24 mouse cellular contexts compared by ENCODE assay signal in genomic region chr9:57652351-57652750, GRCm38 (mm10). TPM values are rescaled to one million over a fixed set of nuclear protein-coding genes. Genes with fewer than 3 reads are reported as not detected.
DNase-seq lines count a peak whose midpoint lies in the region; ATAC-seq and TF ChIP-seq lines count a peak whose summit lies in the region.
"Had no signal": no experiment of that assay in that cellular context is flagged by ENCODE, and none has a peak within 500 bp of the region (broad histone marks: within the 10 kb centered on the region; RNA-seq: fewer than 3 reads in every experiment).

No protein-coding gene starts in this region.

- no peak for DNase-seq in liver, postnatal 0 days
- no peak for DNase-seq in stomach, postnatal 0 days (ENCODE audit: low spot score)
- no peak for DNase-seq in CH12.LX (ENCODE audit: extremely low read depth)
- DNase-seq in cerebellum, postnatal 36 days: no peak
- DNase-seq: adrenal gland, postnatal 25 days; cerebellum, adult 9-11 months; gastrocnemius, postnatal 36 days; heart, postnatal 14 days; kidney, adult 11 months; kidney, postnatal 10 days; liver, embryonic 13.5 days; lung, postnatal 10 days; right cerebral cortex, adult 18-20 months had no signal

- dilution Hi-C loops in CH12.LX (cut with MboI; ENCODE audit: extremely low pct_ligation_motif_present, extremely low pct_unique_long_range_greater_than_20kb, low sequenced_read_pairs): no loop called here

- H3K79me2 ChIP-seq in CH12.LX (replicated peaks; ENCODE audit: control insufficient read depth, extremely low read depth, insufficient read depth, poor library complexity, severe bottlenecking): no peaks in the 10 kb centered on the region

- peak overlapping the region; percentile 64; the same call in 1 of the 2 replicates for H3K27ac ChIP-seq in liver, postnatal 0 days (ENCODE audit: low read depth)
- no peak overlapping the region for H3K27ac ChIP-seq in liver, embryonic 12.5 days
- no peak overlapping the region for H3K27ac ChIP-seq in stomach, embryonic 14.5 days (ENCODE audit: low read length)
- H3K27ac ChIP-seq in stomach, postnatal 0 days (replicated peaks): no peak overlapping the region
- no peak overlapping the region for H3K27ac ChIP-seq in CH12.LX (ENCODE audit: insufficient read depth, low read depth)
- H3K27ac ChIP-seq in small intestine, adult 2 months (ENCODE audit: insufficient read depth, low read depth, low read length): peak overlapping the region; percentile 50
- H3K27ac ChIP-seq: hindbrain, embryonic 15.5 days; layer of hippocampus, adult 2 months; left cerebral cortex, adult 2 months had no signal

- H3K36me3 ChIP-seq in liver, postnatal 0 days (replicated peaks; ENCODE audit: insufficient read depth, low read length): no peaks in the 10 kb centered on the region
- H3K36me3 ChIP-seq in liver, embryonic 12.5 days: no peaks in the 10 kb centered on the region
- no peaks in the 10 kb centered on the region for H3K36me3 ChIP-seq in stomach, embryonic 14.5 days (ENCODE audit: control insufficient read depth, insufficient read depth, low read length)
- H3K36me3 ChIP-seq in stomach, postnatal 0 days (ENCODE audit: control insufficient read depth, insufficient read depth, low read length): no peaks in the 10 kb centered on the region
- peaks cover 0 to 2% of the 10 kb centered on the region in 2 experiments for H3K36me3 ChIP-seq in CH12.LX (replicated peaks in 1 of 2; ENCODE audit: control insufficient read depth in 1 of 2, insufficient read depth in 1 of 2, low read length in 1 of 2)
- H3K36me3 ChIP-seq in small intestine, adult 2 months (ENCODE audit: control insufficient read depth, insufficient read depth, low read length): no peaks in the 10 kb centered on the region
- H3K36me3 ChIP-seq: hindbrain, embryonic 15.5 days; liver, embryonic 13.5 days had no signal

- TF ChIP-seq CTCF in liver, postnatal 0 days (IDR thresholded peaks at IDR 0.05; ENCODE audit: low read depth): no peak
- no peak for TF ChIP-seq CTCF in stomach, postnatal 0 days (IDR thresholded peaks at IDR 0.05; ENCODE audit: low read depth)
- TF ChIP-seq CTCF in CH12.LX (conservative IDR thresholded peaks at IDR 0.05 in 1 of 2, IDR thresholded peaks at IDR 0.05 in 1 of 2; ENCODE audit: low read depth in 2 of 2, low read length in 2 of 2): no peak
- no peak for TF ChIP-seq CTCF in small intestine, adult 2 months (IDR thresholded peaks at IDR 0.05; ENCODE audit: extremely low read depth, insufficient read length, insufficient replicate concordance, low read depth, low read length)

- H3K4me2 ChIP-seq in liver, postnatal 0 days (ENCODE audit: low read depth, low read length): no peak overlapping the region
- no peak overlapping the region for H3K4me2 ChIP-seq in liver, embryonic 12.5 days
- no peak overlapping the region for H3K4me2 ChIP-seq in stomach, embryonic 14.5 days (replicated peaks; ENCODE audit: low read depth, low read length)
- no peak overlapping the region for H3K4me2 ChIP-seq in stomach, postnatal 0 days (replicated peaks; ENCODE audit: low read depth)
- no peak overlapping the region for H3K4me2 ChIP-seq in CH12.LX (ENCODE audit: insufficient read depth, low read depth, poor library complexity, severe bottlenecking)
- H3K4me2 ChIP-seq: heart, embryonic 11.5 days; hindbrain, embryonic 15.5 days; liver, embryonic 13.5 days had no signal

- no peak for TF ChIP-seq RAD21 in CH12.LX (IDR thresholded peaks at IDR 0.05; ENCODE audit: low read depth, low read length)

- H3K4me3 ChIP-seq in liver, postnatal 0 days (ENCODE audit: low read depth, low read length): no peak overlapping the region
- no peak overlapping the region for H3K4me3 ChIP-seq in liver, embryonic 12.5 days
- H3K4me3 ChIP-seq in stomach, embryonic 14.5 days (ENCODE audit: low read depth, low read length): no peak overlapping the region
- no peak overlapping the region for H3K4me3 ChIP-seq in stomach, postnatal 0 days (ENCODE audit: low read depth, low read length)
- peak overlapping the region in 2 of 3 experiments; percentile 16 to 39 for H3K4me3 ChIP-seq in CH12.LX (replicated peaks in 1 of 3; ENCODE audit: low read depth in 2 of 3, low read length in 2 of 3, poor library complexity in 1 of 3)
- no peak overlapping the region for H3K4me3 ChIP-seq in small intestine, adult 2 months (ENCODE audit: low read depth, low read length)
- H3K4me3 ChIP-seq: hindbrain, embryonic 15.5 days; layer of hippocampus, adult 2 months; left cerebral cortex, adult 2 months; liver, embryonic 13.5 days had no signal

- no peak for ATAC-seq in liver, postnatal 0 days
- ATAC-seq in liver, embryonic 12.5 days: no peak
- no peak for ATAC-seq in stomach, embryonic 14.5 days (ENCODE audit: insufficient number of reproducible peaks, insufficient read depth, low FRiP score, low read depth)
- no peak for ATAC-seq in stomach, postnatal 0 days (ENCODE audit: low FRiP score, low TSS enrichment)
- ATAC-seq: forebrain, embryonic 14.5 days had no signal

- WGBS in liver, postnatal 0 days (ENCODE audit: insufficient replicate concordance): 62% methylated on average over 9 of the region's 9 CpGs
- WGBS in liver, embryonic 12.5 days (ENCODE audit: insufficient replicate concordance): 64% methylated on average over 9 of the region's 9 CpGs
- 65% methylated on average over 9 of the region's 9 CpGs for WGBS in stomach, embryonic 14.5 days
- WGBS in stomach, postnatal 0 days: 75% methylated on average over 9 of the region's 9 CpGs
- WGBS in small intestine, adult 2 months: 84% methylated on average over 9 of the region's 9 CpGs

- no peak for TF ChIP-seq EP300 in liver, postnatal 0 days (IDR thresholded peaks at IDR 0.05; ENCODE audit: low read depth)
- no peak for TF ChIP-seq EP300 in stomach, postnatal 0 days (optimal IDR thresholded peaks at IDR 0.05)
- TF ChIP-seq EP300 in CH12.LX (IDR thresholded peaks at IDR 0.05; ENCODE audit: low read length): no peak

- no peak for TF ChIP-seq POLR2A in CH12.LX (IDR thresholded peaks at IDR 0.05; ENCODE audit: low read depth, low read length)
- TF ChIP-seq POLR2A in small intestine, adult 2 months (IDR thresholded peaks at IDR 0.05; ENCODE audit: low read depth, low read length): no peak

- peaks cover 26% of the 10 kb centered on the region for H3K4me1 ChIP-seq in liver, postnatal 0 days (ENCODE audit: insufficient read depth)
- peaks cover 60% of the 10 kb centered on the region for H3K4me1 ChIP-seq in liver, embryonic 12.5 days
- H3K4me1 ChIP-seq in stomach, embryonic 14.5 days (ENCODE audit: control insufficient read depth, insufficient read depth, low read length): peaks cover 9% of the 10 kb centered on the region
- no peaks in the 10 kb centered on the region for H3K4me1 ChIP-seq in stomach, postnatal 0 days (replicated peaks; ENCODE audit: control insufficient read depth, insufficient read depth)
- peaks cover 15 to 65% of the 10 kb centered on the region in 2 experiments for H3K4me1 ChIP-seq in CH12.LX (ENCODE audit: control insufficient read depth in 1 of 2, insufficient read depth in 2 of 2)
- peaks cover 15% of the 10 kb centered on the region for H3K4me1 ChIP-seq in small intestine, adult 2 months (ENCODE audit: control insufficient read depth, insufficient read depth, insufficient read length, low read length)

- in situ Hi-C loops in CH12.LX (cut with MboI; ENCODE audit: low pct_ligation_motif_present, low pct_unique_long_range_greater_than_20kb, low sequenced_read_pairs): loop anchor here (5.0 to 10.0 kb wide), 3 partner anchors 35 to 342 kb away; partner anchors contain the start of gene Cox5a

- no peaks in the 10 kb centered on the region for H3K27me3 ChIP-seq in liver, postnatal 0 days (ENCODE audit: insufficient read depth, low read length)
- H3K27me3 ChIP-seq in liver, embryonic 12.5 days (replicated peaks): peaks cover 9% of the 10 kb centered on the region; the same call in 1 of the 2 replicates
- no peaks in the 10 kb centered on the region for H3K27me3 ChIP-seq in stomach, embryonic 14.5 days (ENCODE audit: control insufficient read depth, insufficient read depth, low read length)
- H3K27me3 ChIP-seq in stomach, postnatal 0 days (ENCODE audit: control insufficient read depth, insufficient read depth, low read length): no peaks in the 10 kb centered on the region
- no peaks in the 10 kb centered on the region for H3K27me3 ChIP-seq in CH12.LX (replicated peaks)
- H3K27me3 ChIP-seq in small intestine, adult 2 months (ENCODE audit: control insufficient read depth, insufficient read depth, low read length): no peaks in the 10 kb centered on the region
- H3K27me3 ChIP-seq: hindbrain, embryonic 15.5 days; liver, embryonic 13.5 days had no signal

- H3K9ac ChIP-seq in liver, postnatal 0 days (replicated peaks): no peak overlapping the region
- H3K9ac ChIP-seq in liver, embryonic 12.5 days: no peak overlapping the region
- 0 out of 2 replicates have a peak overlapping the region, but pooled peaks have one; percentile 2 for H3K9ac ChIP-seq in stomach, embryonic 14.5 days (replicated peaks; ENCODE audit: low read depth, low read length)
- no peak overlapping the region for H3K9ac ChIP-seq in stomach, postnatal 0 days (ENCODE audit: low read length)
- no peak overlapping the region for H3K9ac ChIP-seq in CH12.LX (ENCODE audit: insufficient read depth, low read depth)
- H3K9ac ChIP-seq: hindbrain, embryonic 15.5 days; liver, embryonic 13.5 days had no signal

- H3K9me3 ChIP-seq in liver, postnatal 0 days (ENCODE audit: low read length): no peaks in the 10 kb centered on the region
- no peaks in the 10 kb centered on the region for H3K9me3 ChIP-seq in liver, embryonic 12.5 days (replicated peaks)
- H3K9me3 ChIP-seq in stomach, embryonic 14.5 days (ENCODE audit: control insufficient read depth, low read depth, low read length): no peaks in the 10 kb centered on the region
- no peaks in the 10 kb centered on the region for H3K9me3 ChIP-seq in stomach, postnatal 0 days (ENCODE audit: control insufficient read depth, low read length)
- no peaks in the 10 kb centered on the region for H3K9me3 ChIP-seq in CH12.LX (replicated peaks; ENCODE audit: low read length)
- H3K9me3 ChIP-seq: hindbrain, embryonic 15.5 days; liver, embryonic 13.5 days had no signal

RNA-seq across cellular contexts. Expression of gene Csk, which starts 1.1 kb away (rescaled TPM):
- 13.6 and 15.5 TPM in 2 replicates for polyA plus RNA-seq in liver, postnatal 0 days (2015; fragmentation: Nextera tagmentation; extraction: Ambion mirVana)
- polyA plus RNA-seq in liver, embryonic 12.5 days (2016; fragmentation: Nextera tagmentation; extraction: Ambion mirVana): 27.0 and 27.8 TPM in 2 replicates
- polyA plus RNA-seq in stomach, embryonic 14.5 days (2014; fragmentation: Nextera tagmentation; extraction: Ambion mirVana): 29.1 and 30.9 TPM in 2 replicates
- polyA plus RNA-seq in stomach, postnatal 0 days (2015; fragmentation: Nextera tagmentation; extraction: Ambion mirVana): 20.7 and 23.9 TPM in 2 replicates
- total RNA-seq in CH12.LX (2012; rRNA removed) (111 and 122 TPM in 2 replicates), CH12.LX (2014; rRNA removed) (111 and 125 TPM in 2 replicates)
- polyA plus RNA-seq in CH12.LX (2012; ENCODE audit: insufficient read length, low read depth): 139 and 153 TPM in 2 replicates
- polyA plus RNA-seq in small intestine, adult 2 months (2012; rRNA removed): 52.1 and 95.9 TPM in 2 replicates

RNA-seq across cellular contexts. Expression of gene Cyp1a2, which starts 31.2 kb away (rescaled TPM):
- 19.9 and 30.7 TPM in 2 replicates for polyA plus RNA-seq in liver, postnatal 0 days (2015; fragmentation: Nextera tagmentation; extraction: Ambion mirVana)
- not detected in 2 replicates for polyA plus RNA-seq in liver, embryonic 12.5 days (2016; fragmentation: Nextera tagmentation; extraction: Ambion mirVana)
- polyA plus RNA-seq in stomach, embryonic 14.5 days (2014; fragmentation: Nextera tagmentation; extraction: Ambion mirVana): not detected in 2 replicates
- not detected in 2 replicates for polyA plus RNA-seq in stomach, postnatal 0 days (2015; fragmentation: Nextera tagmentation; extraction: Ambion mirVana)
- total RNA-seq in CH12.LX (2012; rRNA removed) (not detected in 2 replicates), CH12.LX (2014; rRNA removed) (not detected in 2 replicates)
- polyA plus RNA-seq in CH12.LX (2012; ENCODE audit: insufficient read length, low read depth): not detected in 2 replicates
- polyA plus RNA-seq in small intestine, adult 2 months (2012; rRNA removed): not detected in 2 replicates
- total RNA-seq: adrenal gland, postnatal 25 days; gastrocnemius, postnatal 36 days; heart, postnatal 14 days; layer of hippocampus, adult 2 months; left cerebral cortex, adult 2 months; megakaryocyte-erythroid progenitor cell, adult 5-6 weeks had no signal
- polyA plus RNA-seq: forebrain, embryonic 14.5 days; heart, embryonic 11.5 days; hindbrain, embryonic 15.5 days; limb, embryonic 11.5 days had no signal

RNA-seq across cellular contexts. Expression of gene Lman1l, which starts 31.8 kb away (rescaled TPM):
- not detected in 2 replicates for polyA plus RNA-seq in liver, postnatal 0 days (2015; fragmentation: Nextera tagmentation; extraction: Ambion mirVana)
- not detected in 2 replicates for polyA plus RNA-seq in liver, embryonic 12.5 days (2016; fragmentation: Nextera tagmentation; extraction: Ambion mirVana)
- not detected in 2 replicates for polyA plus RNA-seq in stomach, embryonic 14.5 days (2014; fragmentation: Nextera tagmentation; extraction: Ambion mirVana)
- polyA plus RNA-seq in stomach, postnatal 0 days (2015; fragmentation: Nextera tagmentation; extraction: Ambion mirVana): not detected in 2 replicates
- total RNA-seq in CH12.LX (2012; rRNA removed) (0.08 TPM in 1 of 2 replicates, not detected in the other), CH12.LX (2014; rRNA removed) (not detected in 2 replicates)
- polyA plus RNA-seq in CH12.LX (2012; ENCODE audit: insufficient read length, low read depth): 0.19 and 0.29 TPM in 2 replicates
- 0.08 TPM in 1 of 2 replicates, not detected in the other for polyA plus RNA-seq in small intestine, adult 2 months (2012; rRNA removed)
- total RNA-seq: adrenal gland, postnatal 25 days; gastrocnemius, postnatal 36 days; heart, postnatal 14 days; layer of hippocampus, adult 2 months; left cerebral cortex, adult 2 months; megakaryocyte-erythroid progenitor cell, adult 5-6 weeks had no signal
- polyA plus RNA-seq: forebrain, embryonic 14.5 days; heart, embryonic 11.5 days; hindbrain, embryonic 15.5 days; limb, embryonic 11.5 days had no signal

RNA-seq across cellular contexts. Expression of gene Cyp1a1, which starts 35.4 kb away (rescaled TPM):
- polyA plus RNA-seq in liver, postnatal 0 days (2015; fragmentation: Nextera tagmentation; extraction: Ambion mirVana): 2.2 and 4.3 TPM in 2 replicates
- polyA plus RNA-seq in liver, embryonic 12.5 days (2016; fragmentation: Nextera tagmentation; extraction: Ambion mirVana): 0.16 and 0.19 TPM in 2 replicates
- polyA plus RNA-seq in stomach, embryonic 14.5 days (2014; fragmentation: Nextera tagmentation; extraction: Ambion mirVana): not detected in 2 replicates
- 0.07 and 0.11 TPM in 2 replicates for polyA plus RNA-seq in stomach, postnatal 0 days (2015; fragmentation: Nextera tagmentation; extraction: Ambion mirVana)
- total RNA-seq in CH12.LX (2012; rRNA removed) (0.08 and 0.13 TPM in 2 replicates), CH12.LX (2014; rRNA removed) (0.11 and 0.19 TPM in 2 replicates)
- not detected in 2 replicates for polyA plus RNA-seq in CH12.LX (2012; ENCODE audit: insufficient read length, low read depth)
- 0.51 and 0.79 TPM in 2 replicates for polyA plus RNA-seq in small intestine, adult 2 months (2012; rRNA removed)
- total RNA-seq: heart, postnatal 14 days had no signal
- polyA plus RNA-seq: forebrain, embryonic 14.5 days; heart, embryonic 11.5 days; limb, embryonic 11.5 days had no signal

RNA-seq across cellular contexts. Expression of gene Cplx3, which starts 46.3 kb away (rescaled TPM):
- polyA plus RNA-seq in liver, postnatal 0 days (2015; fragmentation: Nextera tagmentation; extraction: Ambion mirVana): not detected in 2 replicates
- polyA plus RNA-seq in liver, embryonic 12.5 days (2016; fragmentation: Nextera tagmentation; extraction: Ambion mirVana): not detected in 2 replicates
- not detected in 2 replicates for polyA plus RNA-seq in stomach, embryonic 14.5 days (2014; fragmentation: Nextera tagmentation; extraction: Ambion mirVana)
- not detected in 2 replicates for polyA plus RNA-seq in stomach, postnatal 0 days (2015; fragmentation: Nextera tagmentation; extraction: Ambion mirVana)
- total RNA-seq in CH12.LX (2012; rRNA removed) (not detected in 2 replicates), CH12.LX (2014; rRNA removed) (not detected in 2 replicates)
- polyA plus RNA-seq in CH12.LX (2012; ENCODE audit: insufficient read length, low read depth): 0.09 TPM in 1 of 2 replicates, not detected in the other
- polyA plus RNA-seq in small intestine, adult 2 months (2012; rRNA removed): not detected in 2 replicates
- total RNA-seq: adrenal gland, postnatal 25 days; ES-E14; gastrocnemius, postnatal 36 days; heart, postnatal 14 days; megakaryocyte-erythroid progenitor cell, adult 5-6 weeks had no signal
- polyA plus RNA-seq: heart, embryonic 11.5 days; limb, embryonic 11.5 days; liver, embryonic 13.5 days had no signal

Comparison
In these comparisons a context has a peak if more than half of its experiments do, and no peak if none do; other contexts are left out.
1. H3K27ac ChIP-seq: peak in liver, postnatal 0 days (single experiment) and small intestine, adult 2 months (single experiment); none in liver, embryonic 12.5 days (single experiment), stomach, embryonic 14.5 days (single experiment), stomach, postnatal 0 days (single experiment) and CH12.LX (single experiment).
2. RNA of gene Cyp1a2, which starts 31.2 kb away (polyA plus RNA-seq): 19.9 to 30.7 TPM in liver, postnatal 0 days; not detected in liver, embryonic 12.5 days, not detected in stomach, postnatal 0 days, not detected in stomach, embryonic 14.5 days, not detected in CH12.LX and not detected in small intestine, adult 2 months; every median in the first group is over 10 times any median in the second.
3. H3K4me3 ChIP-seq: peak in CH12.LX (2 of 3); none in liver, postnatal 0 days (single experiment), liver, embryonic 12.5 days (single experiment), stomach, embryonic 14.5 days (single experiment), stomach, postnatal 0 days (single experiment) and small intestine, adult 2 months (single experiment).